Mouse (Mus musculus): ENCODE data around the gene Gga2. TPM values are rescaled to one million over a fixed set of nuclear protein-coding genes. Genes with fewer than 3 reads are reported as not detected.

Gene Gga2
- total and polyA plus RNA-seq, 3 experiments: 29.5 to 95.3 (median 30.1) TPM

DNA sequence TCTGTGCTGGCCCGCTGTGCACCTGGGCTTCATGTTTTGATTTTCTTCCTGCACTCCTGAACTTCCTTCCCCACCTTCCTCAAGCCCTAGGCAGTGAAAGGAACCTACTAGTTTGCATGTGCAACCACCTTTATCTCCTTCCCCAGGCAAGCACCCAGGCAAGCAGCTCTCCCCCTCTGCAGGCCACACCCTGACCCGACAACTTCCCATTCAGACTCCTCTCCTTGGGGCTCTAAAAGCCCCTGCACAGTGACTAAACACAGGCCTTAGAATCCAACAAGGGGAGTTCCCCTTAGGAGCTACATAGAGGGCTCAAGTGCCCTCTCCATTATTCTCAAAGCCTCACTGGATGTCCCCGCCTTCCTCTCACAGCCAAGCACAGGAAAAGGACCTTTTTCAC lies 2.8 kb downstream of the Gga2 start:
- Histone ChIP-seq H3K9me3 (replicated peaks; ENCODE audit: insufficient read depth, low read length) (no peaks in the 10 kb centered on the region), H3K4me1 (ENCODE audit: control insufficient read depth in 1 of 2, insufficient read depth in 2 of 2, low read length in 2 of 2) (peaks cover 19 to 35% of the 10 kb centered on the region in 2 experiments), H3K27me3 (ENCODE audit: control insufficient read depth in 1 of 2, insufficient read depth in 2 of 2, low read length in 2 of 2) (no peaks in the 10 kb centered on the region), H3K27ac (ENCODE audit: control insufficient read depth, low read depth, low read length) (peak overlapping the region; percentile 70), H3K4me3 (ENCODE audit: control insufficient read depth in 1 of 2, insufficient read depth in 1 of 2, low read depth in 2 of 2, low read length in 2 of 2) (no peak overlapping the region), H3K9ac (ENCODE audit: control insufficient read depth, low read depth, low read length, poor library complexity, severe bottlenecking) (peak overlapping the region; percentile 18; the same call in 1 of the 2 replicates), H3K79me2 (ENCODE audit: control insufficient read depth, insufficient read depth, low read length, poor library complexity) (peaks cover 36% of the 10 kb centered on the region), H3K36me3 (ENCODE audit: control insufficient read depth in 1 of 2, insufficient read depth in 2 of 2, low read length in 2 of 2) (peaks cover 0 to 33% of the 10 kb centered on the region in 2 experiments; a peak in 2 of 4 replicates)
- peak; percentile 90 for DNase-seq (ENCODE audit: low read depth, low spot score)
- TF ChIP-seq MXI1 (IDR thresholded peaks at IDR 0.05; ENCODE audit: low read depth, low read length): peak; percentile 74
- peak; percentile 70 to 78 for TF ChIP-seq EP300 (IDR thresholded peaks at IDR 0.05; ENCODE audit: low read depth in 1 of 2, low read length in 2 of 2)
- peak; percentile 71 for TF ChIP-seq RCOR1 (IDR thresholded peaks at IDR 0.05; ENCODE audit: low read depth, low read length)
- TF ChIP-seq BHLHE40 (IDR thresholded peaks at IDR 0.05; ENCODE audit: borderline replicate concordance, low read depth, low read length): peak; percentile 92
- peak; percentile 64; the same call in 1 of the 2 replicates for TF ChIP-seq ETS1 (IDR thresholded peaks at IDR 0.05; ENCODE audit: low read depth, low read length)
- peak; percentile 63; the same call in 1 of the 2 replicates for TF ChIP-seq TBP (IDR thresholded peaks at IDR 0.05; ENCODE audit: low read depth, low read length)
- TF ChIP-seq ZNF384 (IDR thresholded peaks at IDR 0.05; ENCODE audit: low read depth, low read length): no peak
- TF ChIP-seq USF1 (IDR thresholded peaks at IDR 0.05; ENCODE audit: low read depth, low read length): no peak
- no peak for TF ChIP-seq ZKSCAN1 (IDR thresholded peaks at IDR 0.05; ENCODE audit: low read depth, low read length)
- peak; percentile 66 for TF ChIP-seq TAL1 (IDR thresholded peaks at IDR 0.05; ENCODE audit: low read length)
- no peak for TF ChIP-seq POLR2AphosphoS5 (IDR thresholded peaks at IDR 0.05; ENCODE audit: borderline replicate concordance, low read depth, low read length)
- no peak for TF ChIP-seq NRF1 (IDR thresholded peaks at IDR 0.05; ENCODE audit: insufficient read depth, low read depth, low read length, poor library complexity, severe bottlenecking)
- peak; percentile 83 for TF ChIP-seq TCF12 (IDR thresholded peaks at IDR 0.05; ENCODE audit: low read depth, low read length)
- TF ChIP-seq SIN3A (IDR thresholded peaks at IDR 0.05; ENCODE audit: low read length): peak; percentile 80
- TF ChIP-seq RAD21 (IDR thresholded peaks at IDR 0.05; ENCODE audit: low read depth, low read length): no peak
- TF ChIP-seq UBTF (IDR thresholded peaks at IDR 0.05; ENCODE audit: borderline replicate concordance, insufficient read depth, low read depth, low read length): 0 out of 2 replicates have a peak, but pooled peaks have one; percentile 27
- peak; percentile 54; the same call in 1 of the 2 replicates for TF ChIP-seq HCFC1 (IDR thresholded peaks at IDR 0.05; ENCODE audit: low read depth, low read length)
- TF ChIP-seq MYC (IDR thresholded peaks at IDR 0.05; ENCODE audit: low read depth, low read length): peak; percentile 63; the same call in 1 of the 2 replicates
- peak; percentile 74 for TF ChIP-seq GATA1 (IDR thresholded peaks at IDR 0.05; ENCODE audit: low read depth, low read length)
- TF ChIP-seq MAX (IDR thresholded peaks at IDR 0.05; ENCODE audit: low read length): peak; percentile 58
- 0 out of 2 replicates have a peak, but pooled peaks have one; percentile 24 for TF ChIP-seq ELF1 (IDR thresholded peaks at IDR 0.05; ENCODE audit: low read depth, low read length)

Measured in MEL (cell line).